Mouse (Mus musculus) stomach, postnatal 0 days (tissue): ENCODE results near the gene Tril. TPM values are rescaled to one million over a fixed set of nuclear protein-coding genes. Genes with fewer than 3 reads are reported as not detected.

ENCODE experiments used
- ATAC-seq: fragments of 200-750 bp; cut with Nextera tagmentation; 2 replicates; pipeline ENCODE4 v1.8.0; 2017; ENCODE audit not compliant: low FRiP score, low TSS enrichment
- DNase-seq: peaks from one replicate; pipeline ENCODE4 v3.0.0-alpha.2; 2016; ENCODE audit warnings: low spot score
- H3K27ac ChIP-seq: fragments of 300-500 bp; sonication (generic); replicated peaks from 2 replicates; pipeline ENCODE4 v1.5.1; 2014; ENCODE audit warnings: mild to moderate bottlenecking, control low read depth
- H3K27me3 ChIP-seq: fragments of 300-500 bp; sonication (generic); 2 replicates; pipeline ENCODE4 v1.6.1; 2014; ENCODE audit warnings: low read length; ENCODE audit not compliant: control insufficient read depth, insufficient read depth
- H3K36me3 ChIP-seq: fragments of 300-500 bp; sonication (generic); 2 replicates; pipeline ENCODE4 v1.6.1; 2014; ENCODE audit warnings: low read length, mixed read lengths; ENCODE audit not compliant: control insufficient read depth, insufficient read depth
- H3K4me1 ChIP-seq: fragments of 300-500 bp; sonication (generic); replicated peaks from 2 replicates; pipeline ENCODE4 v1.6.1; 2014; ENCODE audit warnings: antibody characterized with exemption; ENCODE audit not compliant: control insufficient read depth, insufficient read depth
- H3K4me2 ChIP-seq: fragments of 300-500 bp; sonication (generic); replicated peaks from 2 replicates; pipeline ENCODE4 v1.6.1; 2014; ENCODE audit warnings: low read depth, mild to moderate bottlenecking, control low read depth, moderate library complexity
- H3K4me3 ChIP-seq: fragments of 300-500 bp; sonication (generic); 2 replicates; pipeline ENCODE4 v1.5.1; 2014; ENCODE audit warnings: low read depth, low read length, control low read depth
- H3K9ac ChIP-seq: fragments of 300-500 bp; sonication (generic); 2 replicates; pipeline ENCODE4 v1.6.1; 2014; ENCODE audit warnings: mild to moderate bottlenecking, low read length, control low read depth, mixed read lengths
- H3K9me3 ChIP-seq: fragments of 300-500 bp; sonication (generic); 2 replicates; pipeline ENCODE4 v1.6.1; 2016; ENCODE audit warnings: low read length; ENCODE audit not compliant: control insufficient read depth
- CTCF ChIP-seq: IDR thresholded peaks from 2 replicates; pipeline ENCODE4 v1.5.1; 2016; ENCODE audit warnings: antibody characterized with exemption, low read depth, mild to moderate bottlenecking, moderate library complexity
- EP300 ChIP-seq: optimal IDR thresholded peaks from 2 replicates; pipeline ENCODE3; 2016; ENCODE audit warnings: antibody characterized with exemption
- WGBS: fragments of 180-500 bp; shearing (Covaris S2); extraction: QIAGEN DNeasy Blood & Tissue Kit; methylation state at CpG from one replicate; pipeline ENCODE4 v1.1.7; 2014; 5-methylcytosine and 5-hydroxymethylcytosine counted together
- polyA plus RNA-seq: library from polyadenylated mRNA; unstranded; fragments of >200 nt; fragmentation: Nextera tagmentation; extraction: Ambion mirVana; gene quantifications from 2 replicates; pipeline ENCODE4 v1.2.1, GENCODE M21; 2015

Gene Tril
- polyA plus RNA-seq, 1 experiment from 2014 or later: 6.8 TPM

GRCm38 (mm10) chr6:53854226-53854625, 33.6 kb upstream of the Tril start:
- 72% methylated on average over 2 of the region's 2 CpGs for WGBS
- TF ChIP-seq CTCF (no peak), EP300 (no peak)
- no peak for DNase-seq
- no peaks in the 10 kb centered on the region for H3K9me3 ChIP-seq
- H3K27me3 ChIP-seq: no peaks in the 10 kb centered on the region
- H3K4me3 ChIP-seq: no peak overlapping the region
- no peaks in the 10 kb centered on the region for H3K36me3 ChIP-seq
- no peaks in the 10 kb centered on the region for H3K4me1 ChIP-seq
- ATAC-seq: no peak
- H3K4me2 ChIP-seq: no peak overlapping the region
- no peak overlapping the region for H3K27ac ChIP-seq
- H3K9ac ChIP-seq: no peak overlapping the region

- Histone ChIP-seq H3K9ac (no peak overlapping the region), H3K27ac (no peak overlapping the region), H3K4me2 (no peak overlapping the region), H3K27me3 (no peaks in the 10 kb centered on the region), H3K4me1 (no peaks in the 10 kb centered on the region), H3K36me3 (no peaks in the 10 kb centered on the region), H3K4me3 (no peak overlapping the region), H3K9me3 (no peaks in the 10 kb centered on the region)
- DNase-seq (peak; percentile 19), ATAC-seq (no peak; the same call in 1 of the 2 replicates)
- no peak for TF ChIP-seq CTCF
- no peak for TF ChIP-seq EP300
- WGBS: 56% methylated on average over 3 of the region's 3 CpGs
These were observed 32.9 kb upstream of the Tril start for GRCm38 (mm10) chr6:53853546-53853945.

- 95% methylated on average over 17 of the region's 17 CpGs for WGBS
- no peak overlapping the region for H3K4me2 ChIP-seq
- ATAC-seq (no peak), DNase-seq (no peak)
- H3K4me3 ChIP-seq: no peak overlapping the region
- H3K36me3 ChIP-seq: no peaks in the 10 kb centered on the region
- no peaks in the 10 kb centered on the region for H3K4me1 ChIP-seq
- H3K27ac ChIP-seq: no peak overlapping the region
- TF ChIP-seq CTCF (no peak), EP300 (no peak)
- H3K9me3 ChIP-seq: no peaks in the 10 kb centered on the region
- H3K9ac ChIP-seq: no peak overlapping the region
- no peaks in the 10 kb centered on the region for H3K27me3 ChIP-seq
These were observed 24.0 kb upstream of the Tril start for GRCm38 (mm10) chr6:53844626-53845025.

GRCm38 (mm10) chr6:53825213-53825612, 4.6 kb upstream of the Tril start:
- ATAC-seq (no peak), DNase-seq (no peak)
- no peaks in the 10 kb centered on the region for H3K36me3 ChIP-seq
- no peaks in the 10 kb centered on the region for H3K9me3 ChIP-seq
- H3K27ac ChIP-seq: no peak overlapping the region
- H3K4me3 ChIP-seq: no peak overlapping the region
- 41% methylated on average over 4 of the region's 4 CpGs for WGBS
- peaks cover 2% of the 10 kb centered on the region; the same call in 1 of the 2 replicates for H3K4me1 ChIP-seq
- H3K4me2 ChIP-seq: no peak overlapping the region
- H3K9ac ChIP-seq: no peak overlapping the region
- no peaks in the 10 kb centered on the region for H3K27me3 ChIP-seq
- TF ChIP-seq CTCF (no peak), EP300 (no peak)

- peak; percentile 5 for TF ChIP-seq EP300
- no peak for TF ChIP-seq CTCF
- WGBS: 6% methylated on average over 18 of the region's 18 CpGs
- Histone ChIP-seq H3K4me1 (peaks cover 19% of the 10 kb centered on the region), H3K9ac (peak overlapping the region; percentile 68), H3K4me3 (peak overlapping the region; percentile 57), H3K4me2 (peak overlapping the region; percentile 77), H3K36me3 (no peaks in the 10 kb centered on the region), H3K9me3 (no peaks in the 10 kb centered on the region), H3K27ac (peak overlapping the region; percentile 93), H3K27me3 (no peaks in the 10 kb centered on the region; the same call in 1 of the 2 replicates)
- ATAC-seq (no peak), DNase-seq (no peak)
These were observed 441 bp upstream of the Tril start for GRCm38 (mm10) chr6:53821041-53821501.

- no peaks in the 10 kb centered on the region; the same call in 1 of the 2 replicates for H3K27me3 ChIP-seq
- ATAC-seq: no peak
- no peaks in the 10 kb centered on the region for H3K36me3 ChIP-seq
- WGBS: under 1% methylated on average over 56 of the region's 64 CpGs
- peak overlapping the region; percentile 93 for H3K27ac ChIP-seq
- H3K4me3 ChIP-seq: peak overlapping the region; percentile 57
- H3K4me1 ChIP-seq: peaks cover 17% of the 10 kb centered on the region
- H3K9me3 ChIP-seq: no peaks in the 10 kb centered on the region
- peak overlapping the region; percentile 68 for H3K9ac ChIP-seq
- H3K4me2 ChIP-seq: peak overlapping the region; percentile 77
- TF ChIP-seq CTCF (no peak), EP300 (no peak)
- peak; percentile 43 for DNase-seq
These were observed 707 bp downstream of the Tril start for GRCm38 (mm10) chr6:53819761-53820485.
